Mouse (Mus musculus) mesoderm, embryonic 11.5 days (tissue): ENCODE data around the gene Zfp568.
"Not testable (repeated sequence)": the region's sequence is repeated elsewhere in the genome, so short reads cannot be mapped to it uniquely, and the experiment has no call there.

Experiments
- DNase-seq: peaks from one replicate; pipeline ENCODE4 v3.0.0-alpha.2; 2012; ENCODE audit warnings: low read depth, low spot score

Gene Zfp568

DNA sequence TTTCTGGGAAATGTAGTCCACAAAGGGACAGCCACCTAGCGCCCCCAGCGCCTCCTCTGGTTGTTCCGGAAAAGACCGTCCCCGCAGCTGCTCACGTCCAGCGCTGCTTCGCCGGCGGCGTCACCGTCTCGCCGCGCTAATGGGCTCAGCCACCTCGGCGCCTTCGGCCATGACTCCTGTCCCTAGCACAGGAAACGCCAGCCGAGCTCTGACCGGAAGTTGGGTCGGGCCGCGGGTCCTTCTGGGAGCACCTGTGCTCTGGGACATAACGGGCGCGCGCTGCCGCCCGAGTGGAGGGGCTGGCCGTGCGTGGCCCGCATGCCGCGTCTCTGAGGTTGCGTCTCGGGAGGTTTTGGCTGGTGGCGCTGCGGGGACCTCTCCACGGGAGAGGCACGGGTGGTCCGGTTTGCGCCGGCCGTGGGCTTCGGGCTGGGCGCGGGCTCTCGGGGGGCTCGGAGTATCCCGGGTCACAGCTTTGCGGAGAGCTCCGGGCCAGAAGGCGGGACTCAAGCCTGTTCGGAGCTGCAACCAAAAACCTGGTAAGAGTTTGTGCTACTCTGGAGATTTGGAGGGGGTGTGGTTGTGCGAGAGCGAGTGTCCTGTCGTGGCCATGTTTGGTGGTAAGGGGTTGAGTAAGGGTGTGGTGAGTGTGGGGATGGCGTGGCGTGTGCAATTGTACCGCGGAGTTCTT lies at the start of gene Zfp568:
Gene Zfp568, plus strand, starts transcription at position 266 of the 691 bp plus-strand sequence.
- DNase-seq: peak; percentile 95

GRCm38 (mm10) chr7:29938856-29939255 lies 44.9 kb upstream of the Zfp568 start:
- no peak for DNase-seq

DNA sequence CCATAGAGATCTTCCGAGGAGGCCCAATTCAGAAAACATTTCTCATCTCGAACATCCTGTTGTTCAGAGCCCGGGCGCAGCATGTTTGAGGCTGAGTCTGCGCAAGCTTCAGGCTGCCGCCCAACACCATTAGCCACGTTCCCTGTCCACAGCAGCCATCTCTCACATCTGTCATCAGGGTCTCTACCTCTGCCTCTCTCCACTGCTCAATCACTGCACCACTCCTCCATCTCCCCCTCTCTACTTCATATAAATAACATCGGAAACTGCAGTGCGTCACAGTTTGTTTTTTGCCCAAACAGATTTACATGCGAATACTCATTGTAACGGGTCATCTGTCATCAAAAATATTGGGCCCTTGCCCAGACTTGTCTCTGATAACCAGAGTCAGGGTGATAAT lies 42.7 kb upstream of the Zfp568 start:
- no peak for DNase-seq

DNA sequence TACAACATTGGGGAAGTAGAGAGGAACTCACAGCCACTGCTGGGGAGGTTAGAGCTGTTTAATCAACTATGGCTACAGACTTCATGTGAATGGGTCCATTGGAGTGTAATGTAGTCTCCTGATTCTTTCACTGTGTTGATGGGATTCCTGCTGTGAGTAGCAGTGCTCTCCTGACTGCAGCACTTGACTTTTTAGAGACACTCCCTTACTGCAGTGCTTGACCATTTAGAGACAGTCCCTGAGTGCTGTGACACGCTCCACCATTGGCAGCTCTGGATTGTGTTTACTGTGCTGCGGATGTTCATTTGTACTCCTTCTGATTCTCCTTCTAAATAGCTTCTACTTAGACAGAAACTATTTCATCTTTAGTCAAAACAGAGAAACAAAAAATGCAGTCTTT lies 41.0 kb upstream of the Zfp568 start:
- DNase-seq: no peak

DNA sequence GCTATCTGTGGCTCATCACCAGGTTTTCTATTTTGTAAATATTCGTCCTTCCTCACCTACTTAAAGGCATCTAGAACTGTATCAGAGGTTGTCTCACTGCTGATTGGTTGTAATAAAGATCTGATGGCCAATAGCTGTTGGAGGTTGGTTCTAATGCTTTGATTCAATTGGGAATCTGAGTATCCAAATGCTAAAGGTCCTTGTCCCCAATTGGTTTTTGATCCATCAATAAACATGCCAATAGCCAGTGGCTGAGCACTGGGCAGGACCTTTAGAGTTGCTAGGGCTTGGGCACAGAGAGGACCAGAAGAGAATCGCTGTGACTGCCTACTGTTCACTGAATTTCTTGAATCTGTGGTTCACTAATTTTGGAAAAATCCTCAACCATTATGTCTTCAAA lies 40.0 kb upstream of the Zfp568 start:
- DNase-seq: no peak

- DNase-seq: no peak
Measured at GRCm38 (mm10) chr7:29944201-29944600, 39.6 kb upstream of the Zfp568 start.

- DNase-seq: no peak
Measured at GRCm38 (mm10) chr7:29953086-29953485, 30.7 kb upstream of the Zfp568 start.

- peak; percentile 86 for DNase-seq
Measured at GRCm38 (mm10) chr7:29953513-29954401, 30.0 kb upstream of the Zfp568 start, which contains the start of gene Zfp74. Gene Zfp74 (minus strand): TSS chr7:29954089.

- peak; percentile 47 for DNase-seq
Measured at GRCm38 (mm10) chr7:29954731-29955130, 29.0 kb upstream of the Zfp568 start.

DNA sequence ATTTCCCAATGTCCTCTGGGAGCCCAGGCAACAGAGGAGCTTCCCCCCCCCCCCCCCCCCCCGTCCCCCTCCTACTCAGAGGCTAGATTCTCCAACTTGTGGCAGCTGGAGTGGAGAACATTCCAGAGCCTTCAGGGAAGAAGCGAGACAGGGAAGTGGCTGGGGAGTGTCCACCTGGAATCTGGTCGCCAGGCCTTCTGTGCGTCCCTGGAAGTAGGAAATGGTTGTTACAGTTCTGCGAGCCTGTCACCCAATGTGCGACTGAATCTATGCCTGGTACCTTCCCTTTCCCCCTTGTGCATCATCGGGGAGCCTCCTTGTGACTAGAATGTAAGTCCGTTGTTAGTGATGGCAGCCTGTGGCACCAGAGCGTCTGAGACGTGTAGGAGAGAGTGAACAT lies 27.5 kb upstream of the Zfp568 start:
- DNase-seq: no peak

- no peak for DNase-seq
Measured at GRCm38 (mm10) chr7:29958125-29958724, 25.5 kb upstream of the Zfp568 start.

- DNase-seq: no peak
Measured at GRCm38 (mm10) chr7:29959004-29959403, 24.8 kb upstream of the Zfp568 start.

- not testable (repeated sequence) for DNase-seq
Measured at GRCm38 (mm10) chr7:29965115-29965810, 18.5 kb upstream of the Zfp568 start.

DNA sequence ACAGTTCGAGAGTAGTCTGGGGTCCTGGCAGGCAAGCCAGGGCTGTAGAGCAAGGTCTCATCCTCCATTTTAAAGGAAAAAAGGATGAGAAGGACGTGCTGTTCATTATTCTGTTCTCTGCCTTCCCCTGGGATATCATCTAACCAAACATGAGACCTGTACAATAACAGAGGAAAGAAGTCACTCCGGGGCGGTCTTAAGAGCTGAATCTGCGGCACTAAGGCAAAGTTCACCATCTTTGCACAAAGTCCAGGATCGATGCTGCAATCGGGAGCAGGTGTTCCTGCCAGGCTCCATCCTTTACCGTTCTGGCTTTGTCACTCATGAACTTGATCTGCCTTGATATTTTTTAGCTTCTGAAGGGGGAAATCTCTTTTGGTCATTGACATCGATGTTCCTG lies 13.1 kb upstream of the Zfp568 start:
- no peak for DNase-seq

- DNase-seq: no peak
Measured at GRCm38 (mm10) chr7:29980761-29981160, 3.0 kb upstream of the Zfp568 start.

- DNase-seq: no peak
Measured at GRCm38 (mm10) chr7:29981455-29981854, 2.3 kb upstream of the Zfp568 start.

- DNase-seq: no peak
Measured at GRCm38 (mm10) chr7:29981860-29982259, 1.9 kb upstream of the Zfp568 start.

GRCm38 (mm10) chr7:29982341-29982740 lies 1.4 kb upstream of the Zfp568 start:
- no peak for DNase-seq

GRCm38 (mm10) chr7:29982931-29983330 lies 824 bp upstream of the Zfp568 start:
- DNase-seq: no peak

- DNase-seq: no peak
Measured at GRCm38 (mm10) chr7:29983340-29983689, 440 bp upstream of the Zfp568 start.

DNA sequence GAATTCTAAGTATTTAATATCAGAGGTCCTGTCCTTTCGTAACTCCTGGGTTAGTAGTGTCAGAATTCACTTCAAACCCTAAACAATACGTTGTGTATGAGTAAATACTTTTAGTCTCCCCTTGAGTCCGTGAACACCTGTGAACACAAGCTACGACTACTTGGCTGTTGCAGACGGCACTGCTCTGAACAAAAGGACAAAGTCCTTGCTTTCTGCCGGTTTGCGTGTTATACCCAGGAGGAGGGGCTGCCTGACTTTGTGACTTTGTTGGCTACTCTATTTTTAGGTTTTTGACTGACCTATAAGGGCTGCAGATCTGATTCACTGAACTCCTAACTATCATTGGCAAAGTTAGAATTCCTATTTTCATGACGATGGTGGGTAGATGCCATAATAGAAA lies 2.3 kb downstream of the Zfp568 start:
- DNase-seq: no peak

GRCm38 (mm10) chr7:29987551-29987950 lies 3.8 kb downstream of the Zfp568 start:
- DNase-seq: no peak
